In the genomic region with DNA sequence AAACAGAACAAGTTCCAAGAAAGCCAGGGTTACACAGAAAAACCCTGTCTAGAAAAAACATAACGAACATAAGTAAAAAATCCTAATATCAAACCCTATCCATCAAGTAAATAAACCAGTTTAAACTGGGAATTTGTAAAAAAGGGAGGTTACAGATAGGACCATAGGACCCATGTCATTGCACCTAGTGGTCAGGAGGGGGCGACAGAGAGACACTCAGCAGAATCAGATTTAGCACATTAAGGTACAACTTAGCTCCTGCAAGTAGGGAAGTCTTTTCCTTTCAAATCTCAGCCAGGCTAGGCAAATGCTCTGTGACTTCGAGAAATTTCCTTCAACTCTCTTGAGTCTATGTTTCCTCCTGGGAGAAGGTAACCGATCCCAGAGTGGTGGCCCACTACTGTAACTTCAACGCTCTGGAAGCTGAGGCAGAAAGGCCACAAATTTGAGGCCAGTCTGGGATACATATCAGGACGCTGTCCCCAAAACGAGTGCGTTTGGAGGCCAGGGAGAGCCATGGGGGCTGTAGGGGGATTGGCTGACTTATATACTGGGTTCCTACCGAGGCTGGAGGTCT, we compare ENCODE assay signal across 7 mouse cellular contexts. TPM values are rescaled to one million over a fixed set of nuclear protein-coding genes. Genes with fewer than 3 reads are reported as not detected.
A peak's percentile ranks its signal among the peaks of the same experiment; 100 is the strongest.
DNase-seq lines count a peak whose midpoint lies in the region; ATAC-seq and TF ChIP-seq lines count a peak whose summit lies in the region.

No protein-coding gene starts in this region.

- peak; percentile 74 to 99 (median 94) for TF ChIP-seq CTCF in MEL (IDR thresholded peaks at IDR 0.05 in 2 of 3, conservative IDR thresholded peaks at IDR 0.05 in 1 of 3; ENCODE audit: control insufficient read depth in 1 of 3, insufficient read depth in 1 of 3, low read depth in 2 of 3, low read length in 3 of 3, poor library complexity in 1 of 3, severe bottlenecking in 1 of 3)

- H3K9me3 ChIP-seq in MEL (replicated peaks; ENCODE audit: insufficient read depth, low read length): no peaks in the 10 kb centered on the region
- no peaks in the 10 kb centered on the region for H3K9me3 ChIP-seq in embryonic facial prominence, embryonic 13.5 days

- no peak for ATAC-seq in embryonic facial prominence, embryonic 13.5 days (ENCODE audit: insufficient number of reproducible peaks, insufficient read depth, low FRiP score, low TSS enrichment, low read depth)

- no peak for TF ChIP-seq POLR2A in MEL (IDR thresholded peaks at IDR 0.05; ENCODE audit: control insufficient read depth in 1 of 2, insufficient read depth in 1 of 2, low read depth in 1 of 2, low read length in 2 of 2, poor library complexity in 1 of 2)

- H3K9ac ChIP-seq in MEL (ENCODE audit: control insufficient read depth, low read depth, low read length, poor library complexity, severe bottlenecking): no peak overlapping the region
- no peak overlapping the region for H3K9ac ChIP-seq in embryonic facial prominence, embryonic 13.5 days

- intact Hi-C loops in heart, postnatal 25 days (cut with DNase I): loop anchor here (2.0 to 10.0 kb wide), 3 partner anchors 21 to 331 kb away; no protein-coding TSS in a partner anchor

- peak; percentile 85 for DNase-seq in MEL (ENCODE audit: low read depth, low spot score)
- peak; percentile 62 for DNase-seq in adrenal gland, postnatal 10 days
- DNase-seq in heart, postnatal 25 days (ENCODE audit: low spot score): peak; percentile 35
- peak; percentile 17 to 74 for DNase-seq in layer of hippocampus, adult 18-20 months (ENCODE audit: low spot score in 2 of 2)
- DNase-seq in lung, postnatal 10 days: peak; percentile 79
- peak; percentile 61 to 78 for DNase-seq in right cerebral cortex, adult 2 months (ENCODE audit: low spot score in 2 of 2)

- no peak overlapping the region for H3K4me2 ChIP-seq in embryonic facial prominence, embryonic 13.5 days

- H3K27ac ChIP-seq in MEL (ENCODE audit: control insufficient read depth, low read depth, low read length): no peak overlapping the region
- peak overlapping the region; percentile 74 for H3K27ac ChIP-seq in embryonic facial prominence, embryonic 13.5 days

- TF ChIP-seq EP300 in MEL (IDR thresholded peaks at IDR 0.05; ENCODE audit: low read depth in 1 of 2, low read length in 2 of 2): no peak

- no peaks in the 10 kb centered on the region; a peak in 1 of 4 replicates for H3K36me3 ChIP-seq in MEL (ENCODE audit: control insufficient read depth in 1 of 2, insufficient read depth in 2 of 2, low read length in 2 of 2)
- H3K36me3 ChIP-seq in embryonic facial prominence, embryonic 13.5 days: peaks cover 86% of the 10 kb centered on the region

- TF ChIP-seq RAD21 in MEL (IDR thresholded peaks at IDR 0.05; ENCODE audit: low read depth, low read length): peak; percentile 71

- no peaks in the 10 kb centered on the region for H3K27me3 ChIP-seq in MEL (ENCODE audit: control insufficient read depth in 1 of 2, insufficient read depth in 2 of 2, low read length in 2 of 2)
- no peaks in the 10 kb centered on the region for H3K27me3 ChIP-seq in embryonic facial prominence, embryonic 13.5 days

- no peaks in the 10 kb centered on the region for H3K79me2 ChIP-seq in MEL (ENCODE audit: control insufficient read depth, insufficient read depth, low read length, poor library complexity)

- H3K4me1 ChIP-seq in MEL (ENCODE audit: control insufficient read depth in 1 of 2, insufficient read depth in 2 of 2, low read length in 2 of 2): no peaks in the 10 kb centered on the region; a peak in 1 of 4 replicates
- H3K4me1 ChIP-seq in embryonic facial prominence, embryonic 13.5 days: no peaks in the 10 kb centered on the region

- WGBS in embryonic facial prominence, embryonic 13.5 days: 72% methylated on average over 9 of the region's 9 CpGs

- H3K4me3 ChIP-seq in MEL (ENCODE audit: control insufficient read depth in 1 of 2, insufficient read depth in 1 of 2, low read depth in 2 of 2, low read length in 2 of 2): no peak overlapping the region
- H3K4me3 ChIP-seq in embryonic facial prominence, embryonic 13.5 days: no peak overlapping the region

TF ChIP-seq in MEL, 35 proteins besides CTCF, POLR2A, EP300 and RAD21:
- TF ChIP-seq ZC3H11A (IDR thresholded peaks at IDR 0.05; ENCODE audit: low read depth, low read length) (peak; percentile 46), MAZ (IDR thresholded peaks at IDR 0.05; ENCODE audit: low read depth, low read length) (no peak), MYC (IDR thresholded peaks at IDR 0.05; ENCODE audit: low read depth, low read length) (no peak), SMC3 (IDR thresholded peaks at IDR 0.05; ENCODE audit: low read depth, low read length) (peak; percentile 79), POLR2AphosphoS5 (IDR thresholded peaks at IDR 0.05; ENCODE audit: borderline replicate concordance, low read depth, low read length) (no peak)

RNA-seq across cellular contexts. Expression of gene Gtf2i, which starts 59.4 kb away (rescaled TPM):
- total RNA-seq in MEL (2012; rRNA removed): 46.7 and 47.2 TPM in 2 replicates
- 100 to 1,000 TPM; 128 to 151 TPM for polyA plus RNA-seq in MEL (2012; ENCODE audit: insufficient read depth in 1 of 2, insufficient read length in 2 of 2, low read depth in 1 of 2, low replicate concordance in 2 of 2, missing spikeins in 1 of 2)
- 100 to 1,000 TPM; 228 to 249 TPM for total RNA-seq in adrenal gland, postnatal 10 days (2021)
- polyA plus RNA-seq in embryonic facial prominence, embryonic 13.5 days (2015; fragmentation: Nextera tagmentation; extraction: Ambion mirVana): 225 and 236 TPM in 2 replicates
- 100 to 1,000 TPM; 194 to 218 TPM for total RNA-seq in heart, postnatal 25 days (2021)
- total RNA-seq in layer of hippocampus, adult 18-20 months (2021): 100 to 1,000 TPM; 220 to 231 TPM

Comparison
In these comparisons a context has a peak if more than half of its experiments do, and no peak if none do; other contexts are left out.
1. DNase-seq: peak in every context shown above with its lines; median percentile 85 in MEL; 79 in lung, postnatal 10 days; 70 in right cerebral cortex, adult 2 months; 62 in adrenal gland, postnatal 10 days; 46 in layer of hippocampus, adult 18-20 months; 35 in heart, postnatal 25 days.